Mouse (Mus musculus) left cerebral cortex, adult 8-10 months (tissue): ENCODE measurements around the gene Rptor. TPM values are rescaled to one million over a fixed set of nuclear protein-coding genes. Genes with fewer than 3 reads are reported as not detected.

Experiments used
- DNase-seq, 2 experiments: peaks; one replicate each; pipeline ENCODE4 v3.0.0; 2022; ENCODE audit warnings: low spot score in 2 of 2
- total RNA-seq, 4 experiments: library from RNA; stranded (reverse); gene quantifications; 2 replicates each; pipeline ENCODE4 v1.2.4; 2022

Rptor gene
- total RNA-seq, 4 experiments from 2014 or later, result 57.5 to 65.0 (median 61.0) TPM

DNA sequence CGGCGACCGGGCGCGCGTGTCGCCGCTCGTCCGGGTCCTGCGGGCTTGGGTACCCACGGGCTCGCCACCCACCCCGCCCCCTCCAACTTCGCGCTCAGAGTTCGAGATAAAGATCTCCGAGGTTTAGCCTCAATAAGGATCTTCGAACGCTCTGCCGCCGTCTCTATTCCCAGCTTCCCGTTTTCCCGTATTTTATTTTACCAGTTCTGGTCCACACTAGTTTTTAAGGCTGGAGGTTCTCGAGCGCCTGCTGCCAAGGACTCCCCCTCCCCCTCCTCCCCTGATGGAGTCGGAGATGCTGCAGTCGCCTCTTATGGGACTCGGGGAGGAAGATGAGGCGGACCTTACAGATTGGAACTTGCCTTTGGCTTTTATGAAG lies 811 bp downstream of the Rptor start:
- no peak for DNase-seq

DNA sequence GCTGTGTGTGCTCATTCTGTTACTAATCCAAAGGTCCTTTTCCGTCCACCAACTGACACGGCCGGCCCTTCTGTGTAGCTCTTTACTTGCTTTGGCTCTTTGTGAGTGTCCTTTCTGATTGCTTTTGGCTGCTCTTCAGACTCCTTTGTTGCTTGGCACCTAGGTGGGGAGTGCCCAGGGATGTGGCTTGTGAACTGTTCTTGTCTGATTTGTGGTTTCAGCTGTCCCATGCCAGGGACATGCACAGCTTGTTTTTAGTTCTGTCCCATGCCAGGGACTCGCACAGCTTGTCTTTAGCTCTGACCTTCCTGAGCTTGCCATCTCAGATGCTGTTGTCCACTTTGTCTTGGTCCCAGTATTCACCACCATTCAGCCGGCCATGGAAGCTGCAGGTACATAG lies 4.8 kb downstream of the Rptor start:
- DNase-seq, result no peak

DNA sequence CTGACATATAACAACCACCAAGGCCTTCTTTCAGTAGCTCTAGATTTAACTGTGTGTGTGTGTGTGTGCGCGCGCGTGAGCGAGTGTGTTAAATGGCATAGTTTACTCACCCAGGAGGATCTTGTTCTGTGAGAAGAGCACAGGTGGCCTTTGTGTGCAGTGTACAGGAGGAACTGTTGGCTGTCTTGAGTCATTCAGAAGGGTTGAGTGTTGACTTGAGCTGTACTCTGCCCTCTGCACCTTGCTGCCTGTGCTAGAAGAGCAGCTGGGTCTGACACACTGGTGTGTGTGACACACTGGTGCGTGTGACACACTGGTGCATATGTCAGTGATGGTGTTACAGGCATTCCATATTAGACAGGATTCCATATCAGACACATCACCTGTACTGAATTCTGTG lies 8.8 kb downstream of the Rptor start:
- DNase-seq, result no peak

DNA sequence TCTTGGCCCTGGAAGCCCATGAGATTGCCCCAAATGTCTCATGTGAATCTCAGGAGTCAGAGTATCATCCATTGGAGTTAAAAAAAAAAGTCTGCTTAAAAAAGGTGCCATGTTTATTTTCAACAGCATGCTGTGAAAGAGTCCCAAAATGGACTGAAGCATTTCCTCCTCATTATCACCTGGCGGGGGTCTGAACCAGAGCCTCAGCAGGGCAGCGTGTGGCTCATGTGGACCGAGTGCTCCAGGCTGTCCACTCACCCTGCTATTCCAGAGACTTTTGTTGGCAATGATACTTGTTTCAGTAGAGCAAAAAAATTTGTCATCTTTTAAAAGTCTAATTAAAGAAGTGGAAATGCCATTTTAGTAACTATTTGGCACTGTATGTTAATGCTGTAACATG lies 9.5 kb downstream of the Rptor start:
- DNase-seq, result no peak

DNA sequence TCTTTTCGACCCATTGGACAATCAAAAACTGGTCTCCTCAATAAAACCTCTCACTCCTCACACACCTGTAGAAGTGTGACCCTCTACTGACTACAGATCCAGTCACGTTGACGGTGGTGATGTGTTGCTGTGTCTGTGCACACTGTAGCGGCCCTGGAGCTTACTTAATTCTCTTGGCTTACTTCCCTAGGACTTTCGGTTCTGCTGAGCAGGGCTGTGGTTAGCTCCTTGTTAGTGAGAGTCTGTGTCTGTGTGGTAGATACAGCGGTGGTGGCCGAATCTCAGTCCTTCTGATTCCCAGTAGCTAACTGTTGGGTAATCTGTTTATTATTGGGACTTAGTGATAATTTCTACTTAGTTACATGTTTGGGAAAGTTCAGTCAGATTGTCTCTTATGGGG lies 12.4 kb downstream of the Rptor start:
- DNase-seq, result no peak

DNA sequence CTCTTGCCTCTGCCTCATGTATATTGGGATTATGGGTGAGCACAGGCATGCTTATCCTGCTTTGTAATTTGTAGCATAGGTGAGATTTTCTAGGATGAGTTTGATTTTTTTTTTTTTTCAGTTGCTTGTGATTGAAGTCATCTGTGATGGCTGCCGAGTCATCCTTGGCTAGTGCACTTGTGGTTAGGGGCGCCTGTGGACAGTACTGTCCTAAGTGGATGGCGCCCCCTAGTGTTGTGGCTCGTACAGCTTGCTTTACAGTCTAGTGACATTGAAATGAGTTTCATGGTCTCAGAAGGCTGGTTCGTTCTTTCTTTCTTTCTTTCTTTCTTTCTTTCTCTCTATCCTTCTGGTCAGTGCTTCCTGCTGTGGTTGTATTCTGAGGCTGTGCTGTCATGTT lies 16.1 kb downstream of the Rptor start:
- DNase-seq, result no peak

DNA sequence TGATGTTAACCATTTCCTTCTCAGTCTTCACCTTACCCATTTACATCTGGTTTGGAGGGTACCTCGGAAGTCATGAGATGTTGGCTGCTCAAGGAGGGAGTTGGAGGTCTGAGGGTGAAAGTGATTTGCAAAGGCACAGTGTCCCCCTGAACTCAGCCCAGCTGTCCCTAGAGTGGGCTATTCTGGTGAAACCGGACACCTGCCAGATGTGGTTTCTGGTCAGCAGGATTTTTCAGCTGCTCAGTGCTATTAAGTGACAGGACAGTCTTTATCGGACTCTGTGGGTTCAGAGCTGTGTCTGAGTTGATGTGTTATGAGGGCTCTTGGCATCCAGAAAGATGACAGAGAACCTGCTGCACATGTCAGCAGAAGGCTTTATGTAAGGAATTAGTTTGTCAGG lies 18.6 kb downstream of the Rptor start:
- no peak for DNase-seq

DNA sequence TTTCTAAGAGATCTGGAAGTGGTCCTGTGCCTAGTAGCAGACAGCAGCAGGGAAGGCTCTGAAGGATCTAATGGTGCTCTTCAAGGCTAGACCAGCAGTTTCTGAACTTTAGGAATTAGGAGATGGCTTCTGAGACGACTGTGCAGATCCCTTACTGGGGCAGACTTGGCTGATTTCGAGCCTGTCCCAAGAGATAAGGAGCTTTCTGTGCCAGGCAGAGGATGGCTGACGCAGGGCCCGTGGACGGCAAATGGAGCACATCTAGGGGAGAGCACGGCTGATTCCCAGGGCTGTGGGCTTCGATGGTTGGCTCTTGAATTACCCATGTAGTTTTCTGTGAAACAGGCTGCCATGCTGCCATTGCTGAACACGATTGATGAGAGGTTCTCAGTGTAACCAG lies 21.1 kb downstream of the Rptor start:
- no peak for DNase-seq

DNA sequence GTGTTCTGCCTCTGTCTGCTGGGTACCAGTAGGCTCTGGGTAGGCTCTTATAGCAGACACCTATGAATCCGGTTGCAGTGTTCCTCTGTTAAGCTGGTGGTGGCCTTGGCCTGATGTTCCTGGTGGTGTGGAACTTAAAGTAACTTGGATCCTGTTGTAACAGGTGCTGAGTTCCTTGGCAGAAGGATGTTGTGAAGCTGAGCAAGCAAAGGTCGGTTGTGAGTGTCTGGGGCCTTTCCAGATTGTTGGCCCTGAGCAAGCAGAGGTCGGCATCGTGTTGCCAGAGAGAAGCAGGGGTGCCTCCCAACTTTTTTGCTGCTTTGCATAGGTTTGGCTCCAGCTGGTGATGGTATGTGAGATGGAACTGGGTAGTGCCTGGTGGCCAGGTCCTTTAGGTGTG lies 21.7 kb downstream of the Rptor start:
- no peak for DNase-seq

DNA sequence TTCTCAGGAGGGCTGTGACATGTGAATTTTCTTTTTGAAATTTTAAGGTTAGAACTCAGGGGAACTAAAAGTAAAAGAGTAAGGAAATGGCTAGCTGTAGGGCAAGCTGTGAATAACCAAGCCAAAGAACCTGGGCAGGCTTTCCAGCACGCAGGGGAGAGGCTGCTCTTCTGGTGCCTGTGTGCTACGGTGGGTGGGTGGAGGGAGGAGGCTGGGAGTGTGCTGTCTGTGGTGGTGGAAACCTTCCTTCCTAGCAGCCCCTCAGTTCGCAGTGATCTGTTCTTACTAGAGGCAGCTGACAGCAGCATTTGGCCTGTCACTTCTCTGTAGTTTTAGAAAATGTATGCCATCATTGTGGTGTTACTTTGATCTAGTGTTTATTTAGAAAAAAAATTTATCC lies 22.2 kb downstream of the Rptor start:
- DNase-seq, result no peak

DNA sequence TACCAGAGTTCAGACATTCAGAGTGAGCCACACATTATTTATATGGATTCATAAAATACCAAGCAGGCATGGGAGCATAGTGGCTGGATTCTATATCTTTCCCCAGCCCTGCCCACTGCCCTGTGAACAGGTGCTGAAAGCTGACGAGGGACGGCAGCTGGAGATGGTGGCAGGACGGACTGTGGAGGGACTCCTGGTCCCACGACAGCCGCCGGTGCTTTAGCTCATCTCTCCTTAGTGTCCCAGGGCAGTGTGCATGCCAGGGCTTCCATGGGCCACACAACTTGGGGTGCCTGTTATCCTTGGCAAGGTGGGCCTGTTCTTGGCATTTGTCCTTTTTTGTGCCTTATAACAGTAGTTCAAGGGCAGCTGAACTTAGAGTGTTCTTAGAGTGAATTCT lies 22.8 kb downstream of the Rptor start:
- DNase-seq, result no peak

DNA sequence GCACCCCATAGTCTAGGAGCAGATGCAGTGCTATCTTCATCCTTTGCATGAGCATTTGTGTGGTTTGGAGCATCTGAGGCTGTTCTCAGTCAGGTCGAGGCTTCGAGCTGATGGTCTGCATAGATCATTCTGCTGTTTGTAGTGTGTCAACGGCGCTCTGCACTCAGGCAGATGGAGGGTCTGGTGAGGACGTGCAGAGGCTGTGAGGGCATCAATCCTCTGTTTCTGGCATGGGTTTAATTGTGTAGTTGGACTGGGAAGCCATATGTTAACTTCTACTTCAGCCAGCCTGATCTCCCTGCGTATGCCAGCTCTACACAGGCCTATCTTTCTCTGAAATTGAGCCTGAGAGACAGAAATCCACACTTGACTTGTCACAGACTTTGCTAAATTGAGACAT lies 23.2 kb downstream of the Rptor start:
- no peak for DNase-seq

DNA sequence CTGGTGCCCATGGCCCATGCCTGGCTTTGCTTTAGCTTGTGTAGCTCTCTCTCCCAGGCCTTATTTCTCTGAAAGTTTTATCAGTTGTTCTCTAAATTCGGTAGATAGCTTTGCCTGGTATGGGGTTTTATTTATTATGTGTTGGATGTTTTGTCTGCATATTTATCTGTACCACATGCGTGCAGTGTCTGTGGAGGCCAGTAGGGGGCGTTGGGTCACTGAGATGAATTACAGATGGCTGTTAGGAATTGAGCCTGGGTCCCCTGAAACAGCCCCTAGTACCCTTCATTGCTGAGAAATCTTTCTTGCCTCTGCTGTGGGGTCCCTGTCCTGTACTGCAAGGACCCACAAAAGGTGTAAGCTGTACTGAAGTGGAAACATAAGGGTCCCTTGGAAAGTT lies 24.5 kb downstream of the Rptor start:
- no peak for DNase-seq

DNA sequence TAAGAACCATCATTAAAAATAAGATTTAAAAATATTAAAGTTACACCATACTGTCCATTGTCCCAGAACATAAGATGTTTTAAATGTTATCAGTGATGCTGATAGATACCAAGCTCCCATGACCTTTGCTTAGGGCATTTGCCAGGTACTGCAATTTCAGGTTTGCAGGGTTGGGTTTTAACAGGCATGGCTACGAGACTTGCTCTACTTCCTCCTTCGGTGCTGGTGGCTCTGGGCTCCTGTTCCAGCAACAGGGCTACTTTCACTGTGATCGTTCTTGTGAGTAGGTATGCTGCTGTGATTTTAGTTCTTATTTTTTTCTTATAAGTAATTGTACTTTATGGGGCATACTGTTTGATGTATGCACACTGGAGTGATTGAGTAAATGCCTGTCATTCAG lies 26.4 kb downstream of the Rptor start:
- no peak for DNase-seq

DNA sequence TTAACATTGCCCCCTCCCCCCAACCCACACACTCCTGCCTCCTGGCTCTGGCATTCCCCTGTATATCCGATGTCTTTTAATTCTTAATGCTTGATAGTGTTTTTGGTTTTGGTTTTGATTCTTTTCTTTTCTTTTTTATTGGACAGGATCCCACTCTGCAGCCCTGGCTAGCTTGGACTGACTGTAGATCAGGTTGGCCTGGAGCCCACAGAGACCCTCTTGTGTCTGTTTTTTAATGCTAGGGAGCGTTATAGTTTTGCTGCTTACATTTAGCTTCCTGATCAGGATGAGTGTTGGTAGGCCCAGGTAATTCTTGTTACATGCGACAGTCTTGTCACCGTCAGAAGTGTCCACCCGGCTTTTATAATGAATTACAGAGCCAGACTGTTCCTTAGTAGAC lies 27.6 kb downstream of the Rptor start:
- no peak for DNase-seq

DNA sequence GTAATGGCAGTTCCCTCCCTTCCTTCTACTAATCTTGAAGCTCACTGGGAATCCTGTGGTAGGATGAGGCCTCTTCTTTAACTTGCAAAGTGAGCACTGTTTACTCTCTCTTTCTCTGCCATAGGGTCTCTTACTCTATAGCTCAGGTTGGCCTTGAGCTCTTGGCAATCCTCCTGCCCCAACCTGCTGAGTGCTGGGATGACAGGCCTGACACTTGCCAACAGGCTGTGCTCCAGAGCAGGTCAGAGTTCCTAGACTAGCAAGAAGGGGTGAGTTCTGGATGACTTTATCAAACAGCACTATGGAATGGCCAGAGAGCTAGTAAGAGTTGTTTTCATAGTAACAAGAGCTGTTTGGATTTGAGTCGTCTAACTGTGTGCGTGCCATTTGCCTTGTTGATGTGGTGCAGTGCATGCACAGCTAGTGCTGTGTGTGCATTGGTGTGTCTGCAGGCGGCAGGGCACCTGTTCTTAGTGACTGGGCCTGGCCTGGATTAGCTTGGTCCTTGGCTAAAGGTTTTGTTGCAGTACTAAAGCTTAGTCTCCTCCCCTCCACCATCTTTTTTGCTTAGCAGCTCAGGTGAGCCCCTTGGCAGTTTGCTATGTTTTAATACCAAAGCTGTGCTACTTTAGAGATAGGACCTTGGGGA lies 28.6 kb downstream of the Rptor start:
- DNase-seq, result no peak

DNA sequence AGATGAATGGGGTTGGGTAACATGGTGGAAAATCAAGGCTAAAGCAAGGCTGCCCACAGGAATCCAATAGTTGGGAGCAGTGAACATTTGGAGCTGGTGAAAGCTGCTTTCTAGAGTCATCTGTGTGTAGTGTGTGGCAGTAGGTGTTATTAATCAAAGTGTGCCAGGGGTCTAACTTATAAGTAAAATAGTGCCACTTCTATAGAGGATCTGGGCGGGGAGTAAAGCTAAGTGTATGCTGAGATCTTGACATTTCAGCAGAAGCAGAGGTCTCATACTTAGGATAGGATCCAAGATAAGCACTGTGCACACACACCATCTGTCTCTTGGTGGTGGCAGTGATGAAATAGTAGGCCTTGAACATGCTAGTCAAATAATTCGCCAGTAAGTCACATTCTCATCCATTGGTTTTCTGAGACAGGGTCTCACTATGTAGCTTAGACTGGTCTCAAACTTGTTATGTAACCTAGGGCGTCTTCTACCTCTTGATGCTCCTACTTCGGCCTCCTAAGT lies 33.7 kb downstream of the Rptor start:
- no peak for DNase-seq

DNA sequence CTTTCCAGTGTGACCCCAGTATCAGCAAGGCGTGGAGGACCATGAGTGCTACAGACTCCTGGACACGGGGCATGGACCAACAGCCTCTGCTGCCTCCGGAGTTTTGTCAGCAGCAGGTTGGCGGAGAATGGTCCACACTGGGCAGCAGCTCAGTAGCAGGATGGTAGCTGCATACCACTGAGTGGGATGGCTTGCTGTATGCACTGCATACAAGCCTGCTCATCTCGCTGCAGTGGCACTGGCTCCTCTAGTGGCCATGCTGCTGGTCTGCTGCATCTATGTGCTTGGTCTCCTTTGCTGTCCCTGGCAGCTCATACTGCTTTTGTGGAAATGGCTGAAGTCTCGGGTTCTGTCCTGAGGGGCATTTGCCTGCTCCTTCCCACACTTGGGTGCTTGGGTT lies 34.8 kb downstream of the Rptor start:
- no peak for DNase-seq

DNA sequence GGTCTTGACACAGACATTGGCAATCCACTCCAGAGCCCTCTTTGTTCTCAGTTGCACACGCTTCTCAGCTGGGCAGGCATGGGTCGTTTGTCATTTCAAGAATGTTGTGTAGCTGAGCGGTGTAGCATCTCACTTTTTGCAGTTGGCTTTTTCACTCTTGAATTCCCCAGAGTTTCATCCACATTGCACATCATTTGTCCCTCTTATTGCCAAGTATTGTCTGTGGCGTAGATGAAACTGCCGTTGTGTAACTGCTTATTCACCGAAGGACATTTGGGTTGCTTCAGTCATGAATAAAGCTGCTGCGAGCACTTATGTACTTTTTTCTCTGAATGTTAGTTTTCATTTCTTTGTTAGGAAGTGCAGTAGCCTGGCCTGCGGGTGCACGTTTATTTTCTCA lies 37.8 kb downstream of the Rptor start:
- no peak for DNase-seq

DNA sequence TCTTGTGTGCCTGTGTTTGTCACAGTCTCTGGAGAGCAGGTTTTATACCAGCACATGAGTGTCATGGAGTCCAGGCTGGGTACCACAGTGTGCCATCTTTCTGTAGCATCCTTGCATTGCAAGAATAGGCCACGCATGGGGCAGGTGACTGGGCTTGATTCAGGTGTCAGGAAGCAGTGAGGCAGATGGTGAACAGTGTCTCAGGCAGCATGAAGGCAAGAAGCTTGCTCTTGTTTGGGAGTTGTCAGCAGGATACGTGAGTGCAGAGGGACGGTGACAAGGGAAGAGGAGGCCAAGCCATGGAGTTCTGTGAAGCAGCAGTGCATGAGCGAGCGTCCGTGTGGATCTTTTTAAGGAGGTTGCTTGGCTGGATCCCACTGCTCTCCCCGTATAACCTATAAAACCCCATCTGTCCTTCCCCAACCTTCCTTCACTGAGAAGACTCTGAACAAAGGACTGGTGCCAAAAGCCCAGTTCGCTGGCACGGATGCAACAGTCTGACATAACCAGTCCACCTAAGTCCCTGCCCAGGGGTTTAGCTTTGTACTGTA lies 39.2 kb downstream of the Rptor start:
- no peak for DNase-seq

DNA sequence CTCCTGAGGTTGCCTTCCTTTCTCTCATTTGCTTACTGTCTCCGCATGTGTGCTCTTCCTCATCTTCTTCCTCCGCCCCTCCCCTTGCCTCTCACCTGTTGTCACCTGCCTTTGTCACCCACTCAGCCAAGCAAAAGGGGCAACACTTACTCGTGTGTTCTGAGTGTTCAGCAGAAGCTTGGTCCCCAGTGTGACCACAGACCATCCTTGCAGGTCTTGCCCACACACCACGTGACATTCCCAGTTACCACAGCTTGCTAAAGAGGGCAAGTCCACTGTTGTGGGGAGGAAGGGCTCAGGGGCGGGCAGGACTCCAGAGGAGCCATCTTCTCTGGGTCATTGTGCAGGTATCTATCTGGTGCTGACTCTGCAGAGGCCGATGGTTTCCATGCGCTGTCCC lies 40.6 kb downstream of the Rptor start:
- DNase-seq, result no peak

DNA sequence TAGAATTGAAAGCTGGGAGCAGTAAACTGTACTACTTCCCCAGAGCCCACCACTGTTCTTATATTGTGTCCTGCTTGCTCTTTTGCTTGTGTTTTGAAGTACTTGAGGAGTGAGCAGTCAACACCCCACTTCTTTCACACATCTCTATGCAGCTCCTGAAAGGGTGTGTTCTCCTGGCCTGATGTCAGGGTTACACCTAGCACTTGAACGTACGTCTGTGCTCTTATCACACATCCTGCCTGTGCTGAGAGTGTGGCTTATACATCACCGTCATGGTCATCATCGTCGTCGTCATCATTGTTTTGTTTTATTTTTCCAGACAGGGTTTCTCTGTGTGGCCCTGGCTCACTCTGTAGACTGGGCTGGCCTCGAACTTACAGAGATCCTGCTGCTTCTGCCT lies 41.4 kb downstream of the Rptor start:
- DNase-seq, result no peak

DNA sequence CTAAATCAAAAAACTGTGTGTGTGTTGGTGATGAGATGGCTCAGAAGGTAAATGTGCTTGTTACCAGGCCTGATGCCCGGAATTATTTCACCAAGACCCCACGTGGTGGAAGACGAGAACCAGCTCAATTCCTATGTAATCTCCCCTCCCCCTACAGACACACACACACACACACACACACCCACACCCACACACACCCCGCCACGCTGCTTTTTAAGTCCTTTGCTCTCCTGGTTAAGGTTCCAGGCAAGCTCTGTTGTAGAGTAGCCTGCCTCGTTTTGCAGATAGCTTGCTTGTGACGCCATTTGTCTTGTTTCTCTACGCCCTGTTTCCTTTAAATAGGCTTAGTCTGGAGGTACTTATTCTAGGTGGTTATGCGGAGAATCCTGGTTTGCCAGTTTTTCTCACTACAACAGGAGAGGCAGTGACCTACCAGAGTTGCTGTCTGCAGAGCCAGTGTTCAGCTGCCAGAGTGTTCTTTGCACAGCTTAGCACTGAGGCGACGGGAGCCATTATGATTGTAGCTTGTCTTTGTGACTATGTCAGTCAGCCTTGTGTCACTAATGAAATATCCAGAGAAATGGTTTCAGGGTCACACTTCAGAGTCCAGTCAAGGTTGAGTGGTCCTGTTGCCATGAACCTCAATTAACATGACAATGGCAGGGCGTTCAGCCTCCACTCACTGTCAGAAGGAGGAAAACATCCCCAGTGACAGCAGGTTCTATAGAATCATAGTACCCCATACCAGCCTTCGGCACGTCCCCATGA lies 42.1 kb downstream of the Rptor start:
- DNase-seq, result no peak
